Mouse (Mus musculus): ENCODE measurements around the gene Itgal.
A peak's percentile ranks its signal among the peaks of the same experiment; 100 is the strongest.
"Not testable (repeated sequence)": the region's sequence is repeated elsewhere in the genome, so short reads cannot be mapped to it uniquely, and the experiment has no call there.

Itgal gene

GRCm38 (mm10) chr7:127342888-127343287 is 46.8 kb downstream of the Itgal start:
- Histone ChIP-seq H3K36me3 (ENCODE audit: control insufficient read depth, insufficient read depth, low read length, poor library complexity, severe bottlenecking) (no peaks in the 10 kb centered on the region), H3K27me3 (ENCODE audit: control insufficient read depth, insufficient read depth, low read length, poor library complexity, severe bottlenecking) (no peaks in the 10 kb centered on the region)
- no peak for DNase-seq (ENCODE audit: low read depth, low spot score)

- no peak for DNase-seq (ENCODE audit: low read depth, low spot score)
- H3K27me3 ChIP-seq (ENCODE audit: control insufficient read depth, insufficient read depth, low read length, poor library complexity, severe bottlenecking) = no peaks in the 10 kb centered on the region
- no peaks in the 10 kb centered on the region for H3K36me3 ChIP-seq (ENCODE audit: control insufficient read depth, insufficient read depth, low read length, poor library complexity, severe bottlenecking)
Measured at GRCm38 (mm10) chr7:127343351-127344019, 47.4 kb downstream of the Itgal start.

GRCm38 (mm10) chr7:127344371-127344770 is 48.3 kb downstream of the Itgal start:
- no peaks in the 10 kb centered on the region for H3K36me3 ChIP-seq (ENCODE audit: control insufficient read depth, insufficient read depth, low read length, poor library complexity, severe bottlenecking)
- DNase-seq (ENCODE audit: low read depth, low spot score) = no peak
- no peaks in the 10 kb centered on the region for H3K27me3 ChIP-seq (ENCODE audit: control insufficient read depth, insufficient read depth, low read length, poor library complexity, severe bottlenecking)

- Histone ChIP-seq H3K27me3 (ENCODE audit: control insufficient read depth, insufficient read depth, low read length, poor library complexity, severe bottlenecking) (no peaks in the 10 kb centered on the region), H3K36me3 (ENCODE audit: control insufficient read depth, insufficient read depth, low read length, poor library complexity, severe bottlenecking) (no peaks in the 10 kb centered on the region)
- no peak for DNase-seq (ENCODE audit: low read depth, low spot score)
Measured at GRCm38 (mm10) chr7:127345092-127345491, 49.0 kb downstream of the Itgal start.

GRCm38 (mm10) chr7:127345512-127346325 is 49.7 kb downstream of the Itgal start, which contains the start of gene Zfp768:
Zfp768 (minus strand) TSS chr7:127345589.
- peak; percentile 87 for DNase-seq (ENCODE audit: low read depth, low spot score)
- Histone ChIP-seq H3K27me3 (ENCODE audit: control insufficient read depth, insufficient read depth, low read length, poor library complexity, severe bottlenecking) (no peaks in the 10 kb centered on the region), H3K36me3 (ENCODE audit: control insufficient read depth, insufficient read depth, low read length, poor library complexity, severe bottlenecking) (no peaks in the 10 kb centered on the region)

- Histone ChIP-seq H3K36me3 (ENCODE audit: control insufficient read depth, insufficient read depth, low read length, poor library complexity, severe bottlenecking) (no peaks in the 10 kb centered on the region), H3K27me3 (ENCODE audit: control insufficient read depth, insufficient read depth, low read length, poor library complexity, severe bottlenecking) (no peaks in the 10 kb centered on the region)
- DNase-seq (ENCODE audit: low read depth, low spot score) = no peak
Measured at GRCm38 (mm10) chr7:127346676-127347075, 50.6 kb downstream of the Itgal start.

GRCm38 (mm10) chr7:127351230-127352004 is 55.4 kb downstream of the Itgal start:
- DNase-seq (ENCODE audit: low read depth, low spot score) = no peak
- no peaks in the 10 kb centered on the region for H3K36me3 ChIP-seq (ENCODE audit: control insufficient read depth, insufficient read depth, low read length, poor library complexity, severe bottlenecking)
- H3K27me3 ChIP-seq (ENCODE audit: control insufficient read depth, insufficient read depth, low read length, poor library complexity, severe bottlenecking) = no peaks in the 10 kb centered on the region

- Histone ChIP-seq H3K27me3 (ENCODE audit: control insufficient read depth, insufficient read depth, low read length, poor library complexity, severe bottlenecking) (no peaks in the 10 kb centered on the region), H3K36me3 (ENCODE audit: control insufficient read depth, insufficient read depth, low read length, poor library complexity, severe bottlenecking) (no peaks in the 10 kb centered on the region)
- DNase-seq (ENCODE audit: low read depth, low spot score) = no peak
Measured at GRCm38 (mm10) chr7:127355796-127356195, 59.7 kb downstream of the Itgal start.

- no peaks in the 10 kb centered on the region for H3K27me3 ChIP-seq (ENCODE audit: control insufficient read depth, insufficient read depth, low read length, poor library complexity, severe bottlenecking)
- no peaks in the 10 kb centered on the region for H3K36me3 ChIP-seq (ENCODE audit: control insufficient read depth, insufficient read depth, low read length, poor library complexity, severe bottlenecking)
- no peak for DNase-seq (ENCODE audit: low read depth, low spot score)
Measured at GRCm38 (mm10) chr7:127357871-127358270, 61.8 kb downstream of the Itgal start.

GRCm38 (mm10) chr7:127358472-127358871 is 62.4 kb downstream of the Itgal start:
- Histone ChIP-seq H3K27me3 (ENCODE audit: control insufficient read depth, insufficient read depth, low read length, poor library complexity, severe bottlenecking) (no peaks in the 10 kb centered on the region), H3K36me3 (ENCODE audit: control insufficient read depth, insufficient read depth, low read length, poor library complexity, severe bottlenecking) (no peaks in the 10 kb centered on the region)
- no peak for DNase-seq (ENCODE audit: low read depth, low spot score)

- Histone ChIP-seq H3K36me3 (ENCODE audit: control insufficient read depth, insufficient read depth, low read length, poor library complexity, severe bottlenecking) (no peaks in the 10 kb centered on the region), H3K27me3 (ENCODE audit: control insufficient read depth, insufficient read depth, low read length, poor library complexity, severe bottlenecking) (no peaks in the 10 kb centered on the region)
- no peak for DNase-seq (ENCODE audit: low read depth, low spot score)
Measured at GRCm38 (mm10) chr7:127360265-127360664, 64.2 kb downstream of the Itgal start.

- H3K36me3 ChIP-seq (ENCODE audit: control insufficient read depth, insufficient read depth, low read length, poor library complexity, severe bottlenecking) = no peaks in the 10 kb centered on the region
- H3K27me3 ChIP-seq (ENCODE audit: control insufficient read depth, insufficient read depth, low read length, poor library complexity, severe bottlenecking) = no peaks in the 10 kb centered on the region
- no peak for DNase-seq (ENCODE audit: low read depth, low spot score)
Measured at GRCm38 (mm10) chr7:127361449-127361848, 65.4 kb downstream of the Itgal start.

GRCm38 (mm10) chr7:127362418-127362817 is 66.4 kb downstream of the Itgal start:
- not testable (repeated sequence) for H3K27me3 ChIP-seq (ENCODE audit: control insufficient read depth, insufficient read depth, low read length, poor library complexity, severe bottlenecking); H3K36me3 ChIP-seq (ENCODE audit: control insufficient read depth, insufficient read depth, low read length, poor library complexity, severe bottlenecking)
- peak; percentile 81 for DNase-seq (ENCODE audit: low read depth, low spot score)

- Histone ChIP-seq H3K36me3 (ENCODE audit: control insufficient read depth, insufficient read depth, low read length, poor library complexity, severe bottlenecking) (no peaks in the 10 kb centered on the region), H3K27me3 (ENCODE audit: control insufficient read depth, insufficient read depth, low read length, poor library complexity, severe bottlenecking) (no peaks in the 10 kb centered on the region)
- no peak for DNase-seq (ENCODE audit: low read depth, low spot score)
Measured at GRCm38 (mm10) chr7:127363475-127363921, 67.4 kb downstream of the Itgal start.

- no peak for DNase-seq (ENCODE audit: low read depth, low spot score)
- Histone ChIP-seq H3K27me3 (ENCODE audit: control insufficient read depth, insufficient read depth, low read length, poor library complexity, severe bottlenecking) (no peaks in the 10 kb centered on the region), H3K36me3 (ENCODE audit: control insufficient read depth, insufficient read depth, low read length, poor library complexity, severe bottlenecking) (no peaks in the 10 kb centered on the region)
Measured at GRCm38 (mm10) chr7:127364166-127364565, 68.1 kb downstream of the Itgal start.
